Mouse (Mus musculus) G1E (cell line): Measurements from ENCODE around the gene Epha2. TPM values are rescaled to one million over a fixed set of nuclear protein-coding genes. Genes with fewer than 3 reads are reported as not detected.

Experiments used
- ATAC-seq: 2 replicates; pipeline ENCODE4 v1.8.0; 2016; ENCODE audit warnings: mild to moderate bottlenecking; ENCODE audit not compliant: insufficient number of reproducible peaks, poor library complexity, low FRiP score, severe bottlenecking; ENCODE audit errors: extremely low read depth
- DNase-seq: peaks from one replicate; pipeline ENCODE4 v3.0.0; 2012; ENCODE audit warnings: low spot score
- H3K27me3 ChIP-seq: 2 replicates; pipeline ENCODE4 v1.6.1; 2012; ENCODE audit warnings: mild to moderate bottlenecking, low read length, inconsistent platforms; ENCODE audit not compliant: insufficient read depth
- H3K36me3 ChIP-seq: replicated peaks from 2 replicates; pipeline ENCODE3; 2012; ENCODE audit warnings: mild to moderate bottlenecking, inconsistent platforms
- H3K4me1 ChIP-seq: 2 replicates; pipeline ENCODE4 v1.6.1; 2012; ENCODE audit warnings: low read depth, low read length, inconsistent platforms, mixed read lengths; ENCODE audit not compliant: insufficient read depth
- H3K4me3 ChIP-seq: 2 replicates; pipeline ENCODE4 v1.5.1; 2012; ENCODE audit warnings: low read depth, mild to moderate bottlenecking, inconsistent platforms, low read length, moderate library complexity, mixed read lengths
- H3K9me3 ChIP-seq: replicated peaks from 2 replicates; pipeline ENCODE4 v1.6.1; 2012; ENCODE audit warnings: inconsistent platforms
- CTCF ChIP-seq: IDR thresholded peaks from 2 replicates; pipeline ENCODE4 v1.5.1; 2012; ENCODE audit warnings: low read depth, low read length, inconsistent platforms, mixed read lengths
- GATA1 ChIP-seq: IDR thresholded peaks from 2 replicates; pipeline ENCODE4 v1.6.1; 2012; ENCODE audit warnings: borderline replicate concordance, low read length, inconsistent platforms, mixed read lengths
- GATA2 ChIP-seq: IDR thresholded peaks from 2 replicates; pipeline ENCODE4 v1.6.1; 2012; ENCODE audit warnings: low read depth, low read length, inconsistent platforms, borderline replicate concordance
- POLR2AphosphoS5 ChIP-seq: IDR thresholded peaks from 2 replicates; pipeline ENCODE4 v1.6.1; 2012; ENCODE audit warnings: low read depth, low read length, inconsistent platforms; ENCODE audit not compliant: insufficient replicate concordance
- TAL1 ChIP-seq: conservative IDR thresholded peaks from 2 replicates; pipeline ENCODE4 v1.6.1; 2012; ENCODE audit warnings: low read depth, low read length, inconsistent platforms, mixed read lengths
- polyA plus RNA-seq: library from polyadenylated mRNA; stranded (reverse); fragments of >175 nt; gene quantifications from 2 replicates; pipeline ENCODE4 v1.2.3, GENCODE M21; 2012
- total RNA-seq, 2 experiments: library from RNA; stranded (forward) in 1 of 2; stranded (reverse) in 1 of 2; fragments of 200-1000 nt in 1 of 2; fragments of >200 nt in 1 of 2; fragmentation: Nextera tagmentation in 1 of 2; gene quantifications; 2 replicates each; pipeline ENCODE4 v1.2.3; 2014 to 2017

Gene Epha2
- total and polyA plus RNA-seq, 3 experiments = not detected

GRCm38 (mm10) chr4:141336196-141336595 is 35.2 kb downstream of the Epha2 start:
- TF ChIP-seq GATA2 (no peak), CTCF (no peak), POLR2AphosphoS5 (no peak), GATA1 (no peak), TAL1 (no peak)
- no peaks in the 10 kb centered on the region for H3K36me3 ChIP-seq

GRCm38 (mm10) chr4:141337986-141338385 is 36.9 kb downstream of the Epha2 start:
- H3K4me3 ChIP-seq = no peak overlapping the region
- H3K9me3 ChIP-seq = no peaks in the 10 kb centered on the region
- TF ChIP-seq TAL1 (no peak), GATA1 (no peak), CTCF (no peak), GATA2 (no peak), POLR2AphosphoS5 (no peak)
- H3K27me3 ChIP-seq = peaks cover 8% of the 10 kb centered on the region
- ATAC-seq (no peak), DNase-seq (no peak)
- no peaks in the 10 kb centered on the region for H3K36me3 ChIP-seq
- no peaks in the 10 kb centered on the region for H3K4me1 ChIP-seq

More at GRCm38 (mm10) chr4:141336196-141336595, 35.2 kb downstream of the Epha2 start:
- H3K4me1 ChIP-seq = no peaks in the 10 kb centered on the region
- ATAC-seq = no peak
- no peak for DNase-seq
- H3K9me3 ChIP-seq = no peaks in the 10 kb centered on the region
- no peak overlapping the region for H3K4me3 ChIP-seq
- peaks cover 8% of the 10 kb centered on the region for H3K27me3 ChIP-seq

- Histone ChIP-seq H3K4me3 (no peak overlapping the region), H3K4me1 (no peaks in the 10 kb centered on the region), H3K27me3 (peaks cover 10% of the 10 kb centered on the region), H3K36me3 (no peaks in the 10 kb centered on the region), H3K9me3 (no peaks in the 10 kb centered on the region)
- ATAC-seq = no peak
- DNase-seq = no peak
- no peak for TF ChIP-seq TAL1
- no peak for TF ChIP-seq CTCF
- no peak for TF ChIP-seq POLR2AphosphoS5
- TF ChIP-seq GATA1 = no peak
- TF ChIP-seq GATA2 = no peak
Measured at GRCm38 (mm10) chr4:141338853-141339252, 37.8 kb downstream of the Epha2 start.

GRCm38 (mm10) chr4:141341477-141341876 is 40.4 kb downstream of the Epha2 start:
- Histone ChIP-seq H3K4me1 (no peaks in the 10 kb centered on the region), H3K36me3 (no peaks in the 10 kb centered on the region), H3K27me3 (peaks cover 7% of the 10 kb centered on the region), H3K9me3 (no peaks in the 10 kb centered on the region), H3K4me3 (no peak overlapping the region)
- DNase-seq = no peak
- ATAC-seq = no peak
- TF ChIP-seq POLR2AphosphoS5 (no peak), GATA1 (no peak), GATA2 (no peak), CTCF (no peak), TAL1 (no peak)

- no peaks in the 10 kb centered on the region for H3K4me1 ChIP-seq
- no peak overlapping the region for H3K4me3 ChIP-seq
- H3K9me3 ChIP-seq = no peaks in the 10 kb centered on the region
- no peak for TF ChIP-seq POLR2AphosphoS5
- no peak for TF ChIP-seq CTCF
- TF ChIP-seq TAL1 = no peak
- no peak for TF ChIP-seq GATA1
- no peak for TF ChIP-seq GATA2
- peaks cover 2% of the 10 kb centered on the region; the same call in 1 of the 2 replicates for H3K27me3 ChIP-seq
- no peak for DNase-seq
- H3K36me3 ChIP-seq = no peaks in the 10 kb centered on the region
- no peak for ATAC-seq
Measured at GRCm38 (mm10) chr4:141343515-141343914, 42.5 kb downstream of the Epha2 start.

GRCm38 (mm10) chr4:141345219-141345618 is 44.2 kb downstream of the Epha2 start:
- DNase-seq = no peak
- H3K27me3 ChIP-seq = 0 out of 2 replicates have a peak, but pooled peaks cover 2% of the 10 kb centered on the region
- no peak for ATAC-seq
- TF ChIP-seq CTCF = no peak
- no peak for TF ChIP-seq TAL1
- TF ChIP-seq GATA2 = no peak
- TF ChIP-seq GATA1 = no peak
- no peak for TF ChIP-seq POLR2AphosphoS5
- H3K4me3 ChIP-seq = no peak overlapping the region
- H3K4me1 ChIP-seq = no peaks in the 10 kb centered on the region
- no peaks in the 10 kb centered on the region for H3K36me3 ChIP-seq
- H3K9me3 ChIP-seq = no peaks in the 10 kb centered on the region

GRCm38 (mm10) chr4:141347365-141347797 is 46.3 kb downstream of the Epha2 start:
- H3K9me3 ChIP-seq = no peaks in the 10 kb centered on the region
- H3K4me3 ChIP-seq = no peak overlapping the region
- TF ChIP-seq CTCF (no peak), POLR2AphosphoS5 (no peak), GATA1 (no peak), GATA2 (no peak), TAL1 (no peak)
- H3K4me1 ChIP-seq = no peaks in the 10 kb centered on the region
- H3K36me3 ChIP-seq = no peaks in the 10 kb centered on the region
- DNase-seq (no peak), ATAC-seq (no peak)
- H3K27me3 ChIP-seq = peaks cover 5% of the 10 kb centered on the region; the same call in 1 of the 2 replicates
